Mouse (Mus musculus) CD8-positive naive resting alpha-beta T cell, adult 2 months (primary cell): ENCODE measurements around the gene Celsr3.

Experiments used
- DNase-seq, 2 experiments: peaks; one replicate each; pipeline ENCODE4 v3.0.0; 2022; ENCODE audit warnings: low read depth in 2 of 2, low spot score in 2 of 2

Celsr3 gene

GRCm38 (mm10) chr9:108825820-108826699 is at the start of gene Celsr3:
Gene Celsr3 (plus strand): TSS chr9:108826320.
- DNase-seq: no peak

GRCm38 (mm10) chr9:108776614-108777013 is 49.5 kb upstream of the Celsr3 start:
- no peak for DNase-seq

- DNase-seq: no peak
These were observed 48.8 kb upstream of the Celsr3 start for GRCm38 (mm10) chr9:108777276-108777675.

- no peak for DNase-seq
These were observed 45.2 kb upstream of the Celsr3 start for GRCm38 (mm10) chr9:108780959-108781358.

GRCm38 (mm10) chr9:108781891-108782290 is 44.2 kb upstream of the Celsr3 start:
- DNase-seq: no peak

- no peak for DNase-seq
These were observed 43.1 kb upstream of the Celsr3 start for GRCm38 (mm10) chr9:108782836-108783547.

- DNase-seq: peak; percentile 80 to 86
These were observed 42.3 kb upstream of the Celsr3 start, which contains the start of gene Ip6k2 for GRCm38 (mm10) chr9:108783548-108784463. Gene Ip6k2 (plus strand): TSS chr9:108783796.

- no peak for DNase-seq
These were observed 40.7 kb upstream of the Celsr3 start for GRCm38 (mm10) chr9:108785416-108785815.

- no peak for DNase-seq
These were observed 39.6 kb upstream of the Celsr3 start for GRCm38 (mm10) chr9:108786494-108786893.

- no peak for DNase-seq
These were observed 39.0 kb upstream of the Celsr3 start for GRCm38 (mm10) chr9:108787080-108787479.

- DNase-seq: no peak
These were observed 37.4 kb upstream of the Celsr3 start for GRCm38 (mm10) chr9:108788713-108789112.

- no peak for DNase-seq
These were observed 33.8 kb upstream of the Celsr3 start for GRCm38 (mm10) chr9:108792307-108792706.

- DNase-seq: peak; percentile 20 to 57
These were observed 33.4 kb upstream of the Celsr3 start for GRCm38 (mm10) chr9:108792730-108793129.

- no peak for DNase-seq
These were observed 30.8 kb upstream of the Celsr3 start for GRCm38 (mm10) chr9:108795281-108795680.

GRCm38 (mm10) chr9:108795762-108796161 is 30.4 kb upstream of the Celsr3 start:
- no peak for DNase-seq

- DNase-seq: no peak
These were observed 29.7 kb upstream of the Celsr3 start for GRCm38 (mm10) chr9:108796351-108796981.

- DNase-seq: no peak
These were observed 28.6 kb upstream of the Celsr3 start for GRCm38 (mm10) chr9:108797477-108797876.

GRCm38 (mm10) chr9:108798508-108799075 is 27.5 kb upstream of the Celsr3 start:
- DNase-seq: no peak

- DNase-seq: no peak
These were observed 26.6 kb upstream of the Celsr3 start for GRCm38 (mm10) chr9:108799564-108799963.

- no peak for DNase-seq
These were observed 20.4 kb upstream of the Celsr3 start for GRCm38 (mm10) chr9:108805768-108806167.
